Mouse (Mus musculus): Measurements from ENCODE around the gene Strip1. TPM values are rescaled to one million over a fixed set of nuclear protein-coding genes. Genes with fewer than 3 reads are reported as not detected.
A peak's percentile ranks its signal among the peaks of the same experiment; 100 is the strongest.
"Not testable (repeated sequence)": the region's sequence is repeated elsewhere in the genome, so short reads cannot be mapped to it uniquely, and the experiment has no call there.

Gene Strip1
- polyA plus RNA-seq (2016; fragmentation: Nextera tagmentation; extraction: Ambion mirVana), result 66.4 and 78.1 TPM in 2 replicates

DNA sequence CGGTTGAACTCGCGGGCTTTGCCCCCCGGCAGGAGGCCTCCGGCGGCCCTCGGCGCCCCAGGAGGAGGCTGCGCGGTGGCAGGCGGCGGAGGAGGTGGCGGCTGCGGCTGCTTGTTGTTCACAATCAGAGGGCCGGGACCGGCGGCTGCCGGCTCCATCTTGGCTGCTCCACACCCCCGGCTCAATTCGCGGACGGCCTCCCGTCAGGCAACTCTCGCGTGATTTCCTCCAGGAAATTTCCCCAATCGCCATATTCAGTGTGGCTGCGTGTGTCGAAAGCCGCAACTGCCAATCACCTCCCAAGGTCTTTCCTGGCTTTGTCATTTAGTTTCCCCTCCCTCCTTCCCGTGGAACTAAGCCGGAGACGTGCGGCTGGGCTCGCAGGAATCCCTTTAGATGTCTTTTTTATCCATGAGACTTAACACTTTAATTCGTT, at the start of gene Strip1:
Gene Strip1 (minus strand): TSS at position 172 of the 436 bp plus-strand sequence.
- Histone ChIP-seq H3K9me3 (replicated peaks) (no peaks in the 10 kb centered on the region), H3K36me3 (peaks cover 34% of the 10 kb centered on the region), H3K4me3 (peak within 1 kb of the TSS; percentile 91), H3K4me1 (peaks cover 18% of the 10 kb centered on the region), H3K27me3 (ENCODE audit: low read depth, poor library complexity, severe bottlenecking) (no peaks in the 10 kb centered on the region), H3K27ac (peak within 1 kb of the TSS; percentile 97)
- under 1% methylated on average over 35 of the region's 35 CpGs for WGBS
- DNase-seq (ENCODE audit: low spot score), result peak; percentile 93

DNA sequence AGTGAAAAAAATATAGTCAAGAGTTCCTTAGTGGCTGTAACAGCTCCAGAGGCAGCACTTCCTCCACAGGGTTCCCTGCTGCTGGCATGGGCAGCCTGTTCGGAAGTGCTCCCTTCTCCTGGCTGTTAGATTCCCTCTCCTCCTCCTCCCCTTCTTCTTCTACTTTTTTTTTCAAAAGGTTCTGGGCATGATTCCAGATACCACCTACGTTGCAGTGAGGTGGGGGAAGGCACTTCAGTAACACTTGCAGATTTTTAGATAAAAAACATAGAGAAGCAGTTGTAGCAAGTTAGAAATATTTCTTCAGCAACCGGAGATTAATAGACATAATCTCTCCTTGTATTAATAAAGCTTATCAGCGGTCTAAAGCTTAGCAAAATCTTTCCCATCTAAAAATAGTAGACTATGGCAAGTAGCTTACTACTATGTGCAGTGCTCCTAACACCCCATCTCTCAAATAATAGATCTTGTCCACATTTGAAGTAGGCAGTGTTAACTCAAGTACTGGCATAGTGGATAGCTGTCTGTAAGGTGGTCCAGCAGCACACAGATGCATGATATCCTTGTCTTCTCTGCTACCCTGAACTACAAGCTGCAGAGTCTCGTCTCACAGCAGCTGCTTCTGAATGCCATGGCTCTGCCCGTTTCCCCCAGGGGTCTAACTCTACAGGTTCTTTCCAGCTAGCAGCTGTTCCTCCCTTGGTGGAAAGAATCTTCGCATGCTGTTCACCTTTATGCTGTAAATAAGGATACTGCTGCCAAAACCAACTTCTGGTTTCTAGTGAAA, 49.5 kb upstream of the Strip1 start:
- Histone ChIP-seq H3K4me1 (peaks cover 22% of the 10 kb centered on the region), H3K4me3 (no peak overlapping the region), H3K27ac (no peak overlapping the region), H3K9me3 (replicated peaks) (no peaks in the 10 kb centered on the region), H3K36me3 (peaks cover 22% of the 10 kb centered on the region), H3K27me3 (ENCODE audit: low read depth, poor library complexity, severe bottlenecking) (no peaks in the 10 kb centered on the region)
- no peak for DNase-seq (ENCODE audit: low spot score)
- 72% methylated on average over 7 of the region's 7 CpGs for WGBS

- no peaks in the 10 kb centered on the region for H3K9me3 ChIP-seq (replicated peaks)
- H3K27ac ChIP-seq, result no peak overlapping the region
- peaks cover 100% of the 10 kb centered on the region for H3K36me3 ChIP-seq
- H3K4me3 ChIP-seq, result no peak overlapping the region
- H3K4me1 ChIP-seq, result no peaks in the 10 kb centered on the region
- DNase-seq (ENCODE audit: low spot score), result no peak
- no peaks in the 10 kb centered on the region for H3K27me3 ChIP-seq (ENCODE audit: low read depth, poor library complexity, severe bottlenecking)
- WGBS, result 96% methylated on average over 2 of the region's 2 CpGs
Measured at GRCm38 (mm10) chr3:107671509-107671908, 40.0 kb upstream of the Strip1 start.

DNA sequence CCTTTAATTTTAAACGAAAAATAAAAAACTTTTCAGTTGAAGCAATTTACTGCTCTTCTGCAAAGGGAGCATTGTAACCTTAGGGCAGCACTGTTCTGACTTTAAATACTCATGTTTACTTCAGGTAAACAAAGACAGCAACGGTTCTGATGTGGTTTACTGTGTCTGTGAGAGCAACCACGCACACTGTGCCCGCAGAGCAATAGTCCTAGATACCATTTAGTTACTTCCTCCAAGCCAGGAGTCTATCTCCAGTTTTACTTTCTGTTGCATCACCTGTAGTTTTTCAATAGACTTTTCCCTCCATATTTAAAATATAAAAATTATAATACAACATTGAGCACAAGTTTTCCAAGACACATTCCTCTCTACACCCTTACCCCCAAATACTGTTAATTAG, 39.0 kb upstream of the Strip1 start:
- H3K9me3 ChIP-seq (replicated peaks), result no peaks in the 10 kb centered on the region
- DNase-seq (ENCODE audit: low spot score), result no peak
- peaks cover 100% of the 10 kb centered on the region for H3K36me3 ChIP-seq
- no peaks in the 10 kb centered on the region for H3K27me3 ChIP-seq (ENCODE audit: low read depth, poor library complexity, severe bottlenecking)
- no peak overlapping the region for H3K4me3 ChIP-seq
- H3K4me1 ChIP-seq, result no peaks in the 10 kb centered on the region
- WGBS, result 91% methylated on average over 4 of the region's 4 CpGs
- no peak overlapping the region for H3K27ac ChIP-seq

- peaks cover 100% of the 10 kb centered on the region for H3K36me3 ChIP-seq
- no peak for DNase-seq (ENCODE audit: low spot score)
- WGBS, result 94% methylated on average over 7 of the region's 7 CpGs
- H3K9me3 ChIP-seq (replicated peaks), result no peaks in the 10 kb centered on the region
- no peaks in the 10 kb centered on the region for H3K4me1 ChIP-seq
- H3K4me3 ChIP-seq, result no peak overlapping the region
- no peaks in the 10 kb centered on the region for H3K27me3 ChIP-seq (ENCODE audit: low read depth, poor library complexity, severe bottlenecking)
- no peak overlapping the region for H3K27ac ChIP-seq
Measured at GRCm38 (mm10) chr3:107668786-107669185, 37.3 kb upstream of the Strip1 start.

- H3K4me3 ChIP-seq, result no peak overlapping the region
- H3K4me1 ChIP-seq, result no peaks in the 10 kb centered on the region
- H3K9me3 ChIP-seq (replicated peaks), result no peaks in the 10 kb centered on the region
- H3K27ac ChIP-seq, result no peak overlapping the region
- H3K27me3 ChIP-seq (ENCODE audit: low read depth, poor library complexity, severe bottlenecking), result no peaks in the 10 kb centered on the region
- DNase-seq (ENCODE audit: low spot score), result no peak
- H3K36me3 ChIP-seq, result peaks cover 100% of the 10 kb centered on the region
- WGBS, result 82% methylated on average over 6 of the region's 6 CpGs
Measured at GRCm38 (mm10) chr3:107667426-107667825, 35.9 kb upstream of the Strip1 start.

DNA sequence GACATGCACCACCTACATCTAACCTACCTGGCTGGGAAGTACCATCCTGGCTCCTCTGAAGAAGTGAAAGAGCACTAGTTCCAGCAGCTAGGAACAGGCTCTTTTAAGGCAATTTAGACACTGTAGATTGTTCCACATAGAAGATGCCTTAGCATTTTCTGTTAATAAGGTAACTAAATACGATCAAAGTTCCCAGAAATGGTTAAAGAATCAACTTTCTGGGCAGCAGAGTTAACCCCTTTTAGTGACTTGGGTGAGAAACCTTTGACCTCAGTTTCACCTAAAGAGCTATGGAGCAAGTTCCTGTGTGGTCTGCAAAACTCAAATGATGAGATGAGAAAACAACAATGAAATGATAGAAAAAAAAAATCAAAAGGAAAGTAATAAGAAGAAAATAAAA, 33.1 kb upstream of the Strip1 start:
- Histone ChIP-seq H3K4me1 (no peaks in the 10 kb centered on the region), H3K27ac (no peak overlapping the region), H3K27me3 (ENCODE audit: low read depth, poor library complexity, severe bottlenecking) (no peaks in the 10 kb centered on the region), H3K36me3 (peaks cover 100% of the 10 kb centered on the region), H3K4me3 (no peak overlapping the region), H3K9me3 (replicated peaks) (no peaks in the 10 kb centered on the region)
- 94% methylated on average over 1 of the region's 1 CpGs for WGBS
- DNase-seq (ENCODE audit: low spot score), result no peak

- H3K27me3 ChIP-seq (ENCODE audit: low read depth, poor library complexity, severe bottlenecking), result no peaks in the 10 kb centered on the region
- no peak for DNase-seq (ENCODE audit: low spot score)
- no peak overlapping the region for H3K27ac ChIP-seq
- peaks cover 69% of the 10 kb centered on the region for H3K36me3 ChIP-seq
- no peaks in the 10 kb centered on the region for H3K4me1 ChIP-seq
- H3K9me3 ChIP-seq (replicated peaks), result no peaks in the 10 kb centered on the region
- WGBS, result 92% methylated on average over 1 of the region's 1 CpGs
- H3K4me3 ChIP-seq, result no peak overlapping the region
Measured at GRCm38 (mm10) chr3:107659000-107659399, 27.5 kb upstream of the Strip1 start.

- no peak overlapping the region for H3K27ac ChIP-seq
- no peaks in the 10 kb centered on the region for H3K9me3 ChIP-seq (replicated peaks)
- H3K27me3 ChIP-seq (ENCODE audit: low read depth, poor library complexity, severe bottlenecking), result no peaks in the 10 kb centered on the region
- H3K36me3 ChIP-seq, result peaks cover 48% of the 10 kb centered on the region
- DNase-seq (ENCODE audit: low spot score), result no peak
- H3K4me3 ChIP-seq, result no peak overlapping the region
- no peaks in the 10 kb centered on the region for H3K4me1 ChIP-seq
- WGBS, result 85% methylated on average over 4 of the region's 4 CpGs
Measured at GRCm38 (mm10) chr3:107656888-107657287, 25.4 kb upstream of the Strip1 start.

- Histone ChIP-seq H3K36me3 (peaks cover 41% of the 10 kb centered on the region), H3K4me1 (no peaks in the 10 kb centered on the region), H3K27ac (no peak overlapping the region), H3K9me3 (replicated peaks) (no peaks in the 10 kb centered on the region), H3K27me3 (ENCODE audit: low read depth, poor library complexity, severe bottlenecking) (no peaks in the 10 kb centered on the region), H3K4me3 (no peak overlapping the region)
- 94% methylated on average over 2 of the region's 2 CpGs for WGBS
- DNase-seq (ENCODE audit: low spot score), result no peak
Measured at GRCm38 (mm10) chr3:107656151-107656550, 24.7 kb upstream of the Strip1 start.

DNA sequence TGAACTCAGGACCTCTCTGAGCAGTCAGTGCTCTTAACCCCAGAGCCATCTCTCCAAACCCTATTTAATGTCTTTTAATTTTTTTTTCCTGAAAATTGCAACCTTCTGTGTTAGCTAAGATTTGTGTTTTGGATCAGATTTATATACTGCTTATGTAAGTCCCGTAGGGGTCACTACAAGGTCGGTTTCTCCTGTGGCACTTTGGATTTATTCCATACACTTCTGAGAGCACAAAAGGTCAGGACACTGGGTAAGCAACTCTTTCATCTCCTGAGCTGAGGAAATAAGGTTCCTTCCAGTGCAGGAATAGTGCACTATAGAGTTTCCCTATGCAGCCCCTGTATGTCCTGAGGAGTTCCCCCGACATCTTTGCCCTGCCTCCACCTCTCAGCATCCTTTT, 24.0 kb upstream of the Strip1 start:
- no peaks in the 10 kb centered on the region for H3K4me1 ChIP-seq
- 37% methylated on average over 3 of the region's 3 CpGs for whole genome bisulfite sequencing
- H3K27ac ChIP-seq, result no peak overlapping the region
- DNase-seq (ENCODE audit: low spot score), result no peak
- no peaks in the 10 kb centered on the region for H3K9me3 ChIP-seq (replicated peaks)
- no peak overlapping the region for H3K4me3 ChIP-seq
- no peaks in the 10 kb centered on the region for H3K27me3 ChIP-seq (ENCODE audit: low read depth, poor library complexity, severe bottlenecking)
- H3K36me3 ChIP-seq, result peaks cover 34% of the 10 kb centered on the region

DNA sequence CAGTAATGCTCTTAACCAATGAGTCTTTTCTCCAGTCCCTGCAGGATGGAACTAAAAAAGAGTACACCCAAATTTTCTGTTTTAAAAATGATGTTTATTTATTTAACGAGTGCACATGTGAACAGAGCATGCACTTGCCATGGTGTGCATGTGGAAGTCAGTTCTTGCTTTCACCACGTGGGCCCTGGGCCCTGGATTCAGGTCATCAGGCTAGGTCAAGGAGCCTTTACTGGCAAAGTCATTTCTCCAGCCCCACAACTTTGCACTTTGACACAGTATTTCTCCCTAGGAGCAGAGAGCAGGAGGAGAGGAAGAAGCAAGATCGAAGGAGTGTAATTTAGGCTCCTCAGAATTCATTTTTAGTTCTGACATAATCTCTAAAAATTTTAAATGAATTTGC, 23.4 kb upstream of the Strip1 start:
- H3K4me3 ChIP-seq, result no peak overlapping the region
- DNase-seq (ENCODE audit: low spot score), result no peak
- 80% methylated on average over 3 of the region's 3 CpGs for WGBS
- no peaks in the 10 kb centered on the region for H3K9me3 ChIP-seq (replicated peaks)
- H3K27ac ChIP-seq, result no peak overlapping the region
- H3K36me3 ChIP-seq, result peaks cover 28% of the 10 kb centered on the region
- no peaks in the 10 kb centered on the region for H3K27me3 ChIP-seq (ENCODE audit: low read depth, poor library complexity, severe bottlenecking)
- H3K4me1 ChIP-seq, result no peaks in the 10 kb centered on the region

DNA sequence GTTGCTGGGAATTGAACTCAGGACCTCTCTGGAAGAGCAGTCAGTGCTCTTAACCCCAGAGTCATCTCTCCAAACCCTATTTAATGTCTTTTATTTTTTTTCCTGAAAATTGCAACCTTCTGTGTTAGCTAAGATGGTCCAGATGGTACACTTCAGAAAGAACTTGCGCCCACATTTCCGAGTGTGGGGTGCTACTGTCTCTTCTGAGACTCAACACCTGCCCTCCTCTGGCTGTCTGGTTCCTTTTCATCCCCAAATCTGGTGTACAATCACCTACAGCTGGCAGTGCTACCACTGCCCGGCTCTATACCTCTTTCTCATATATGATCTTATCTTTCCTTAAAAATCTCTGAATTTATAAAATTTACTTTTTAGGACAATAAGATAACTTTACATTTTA, 21.5 kb upstream of the Strip1 start:
- WGBS, result 93% methylated on average over 3 of the region's 3 CpGs
- no peaks in the 10 kb centered on the region for H3K27me3 ChIP-seq (ENCODE audit: low read depth, poor library complexity, severe bottlenecking)
- no peak for DNase-seq (ENCODE audit: low spot score)
- no peaks in the 10 kb centered on the region for H3K9me3 ChIP-seq (replicated peaks)
- 0 out of 2 replicates have a peak, but pooled peaks cover 9% of the 10 kb centered on the region for H3K36me3 ChIP-seq
- H3K27ac ChIP-seq, result no peak overlapping the region
- H3K4me3 ChIP-seq, result no peak overlapping the region
- H3K4me1 ChIP-seq, result peaks cover 2% of the 10 kb centered on the region

- not testable (repeated sequence) for DNase-seq (ENCODE audit: low spot score); H3K36me3 ChIP-seq
- 79% methylated on average over 5 of the region's 5 CpGs for WGBS
Measured at GRCm38 (mm10) chr3:107650276-107650675, 18.8 kb upstream of the Strip1 start.

More at GRCm38 (mm10) chr3:107650276-107650675, 18.8 kb upstream of the Strip1 start:
- H3K9me3 ChIP-seq (replicated peaks); H3K27ac ChIP-seq; H3K27me3 ChIP-seq (ENCODE audit: low read depth, poor library complexity, severe bottlenecking); H3K4me1 ChIP-seq; H3K4me3 ChIP-seq: not testable (repeated sequence)
